Mouse (Mus musculus) lung, postnatal 0 days (tissue): ENCODE data around the gene Npas3.

Source experiments
- CTCF ChIP-seq: IDR thresholded peaks from 2 replicates; pipeline ENCODE4 v1.5.1; 2016; ENCODE audit warnings: antibody characterized with exemption, mild to moderate bottlenecking
- EP300 ChIP-seq: IDR thresholded peaks from 2 replicates; pipeline ENCODE4 v1.6.1; 2016; ENCODE audit warnings: antibody characterized with exemption, mild to moderate bottlenecking, control low read depth

- TF ChIP-seq CTCF (0 out of 2 replicates have a peak, but pooled peaks have one; percentile 21), EP300 (no peak)
Observed at GRCm38 (mm10) chr12:53252572-53253422, 4.3 kb downstream of the Npas3 start.
